Mouse (Mus musculus) ovary, adult 2 months (tissue): ENCODE measurements around the gene Spint2. TPM values are rescaled to one million over a fixed set of nuclear protein-coding genes. Genes with fewer than 3 reads are reported as not detected.

Experiments
- polyA plus RNA-seq: library from polyadenylated mRNA; depleted of rRNA; stranded (reverse); fragments of >200 nt; gene quantifications from 2 replicates; pipeline ENCODE4 v1.2.3, GENCODE M21; 2012; rRNA removed

Spint2 gene
- 302 and 356 TPM in 2 replicates for polyA plus RNA-seq

DNA sequence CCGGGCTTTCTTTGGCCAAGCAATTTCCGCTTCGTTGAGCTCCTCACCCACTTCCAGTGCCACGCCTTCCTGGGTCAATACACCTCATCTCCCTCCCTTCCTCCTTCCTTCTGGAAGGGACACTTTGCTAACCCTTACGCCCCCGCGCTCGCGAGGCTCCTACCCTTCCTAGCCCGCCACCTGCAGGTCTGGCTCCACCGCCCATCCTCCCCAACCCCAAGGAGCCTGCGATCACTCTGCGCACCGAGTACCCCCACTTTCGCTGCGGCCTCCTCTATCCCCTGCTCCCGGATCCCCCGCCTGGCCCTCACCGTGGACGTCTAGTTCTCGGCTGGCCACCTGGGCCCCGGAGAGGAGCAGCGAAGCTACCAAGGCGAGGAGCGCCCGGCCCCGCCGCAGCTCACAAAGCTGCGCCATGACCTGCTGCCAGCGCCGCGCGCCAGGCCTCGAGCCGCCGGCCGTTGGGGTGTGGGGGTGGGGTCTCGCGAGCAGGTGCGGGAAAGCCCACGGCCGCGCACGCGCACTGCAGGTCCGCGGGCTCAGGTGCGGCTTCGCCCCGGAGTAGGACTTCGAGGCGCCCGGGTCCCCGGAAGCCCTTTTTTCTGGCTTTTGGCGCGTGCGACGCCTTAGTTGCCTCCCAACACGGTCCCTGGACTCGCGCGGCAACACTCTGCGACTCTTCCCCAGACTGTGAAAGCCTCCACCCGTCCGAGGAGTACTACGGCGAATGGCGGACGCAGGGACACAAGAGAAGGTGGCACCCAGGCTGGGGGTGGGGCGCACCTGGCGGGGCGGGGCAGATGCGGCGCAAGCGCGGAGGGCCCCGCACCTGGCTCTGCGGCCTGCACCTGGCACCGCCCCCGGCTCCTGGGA is at the start of gene Spint2:
Gene Spint2, minus strand, starts transcription at position 712 of the 873 bp plus-strand sequence.

DNA sequence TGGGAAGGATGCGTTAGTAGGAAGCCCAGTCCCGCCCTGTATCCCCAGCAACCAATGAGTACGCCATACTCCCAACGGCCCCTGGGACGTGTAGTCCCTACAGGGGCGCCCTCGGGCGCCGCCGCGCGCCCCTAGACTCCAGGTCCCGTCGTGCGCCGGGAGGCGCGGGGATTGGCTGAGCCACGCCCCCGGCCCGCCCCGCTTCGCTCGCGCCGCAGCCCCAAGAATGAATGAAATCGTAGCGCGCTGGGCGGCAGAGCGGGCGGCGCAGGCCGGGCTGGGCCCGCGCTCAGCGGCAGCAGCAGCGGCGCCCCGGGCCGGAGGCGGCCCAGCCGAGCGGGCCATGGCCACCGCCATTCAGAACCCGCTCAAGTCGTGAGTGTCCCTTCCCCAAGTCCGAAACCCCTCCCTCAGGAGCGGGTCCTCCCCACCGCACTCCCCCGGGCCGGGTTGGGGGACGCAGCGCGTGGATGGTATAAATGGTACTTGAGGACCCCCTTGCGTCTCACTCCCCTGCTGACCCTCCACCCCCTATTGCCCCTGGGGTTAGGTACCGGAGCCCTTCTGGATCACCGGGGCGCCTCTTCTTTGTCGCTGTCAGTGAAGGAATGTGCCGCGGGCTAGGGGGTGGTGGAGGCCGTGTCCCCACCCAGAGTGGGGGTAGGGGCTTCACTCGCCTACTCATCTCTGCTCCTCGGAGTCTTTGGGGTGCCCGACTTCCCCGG is 22.2 kb upstream of the Spint2 start, which contains the start of gene Dpf1:
Gene Dpf1, plus strand, starts transcription at position 214 of the 725 bp plus-strand sequence.

DNA sequence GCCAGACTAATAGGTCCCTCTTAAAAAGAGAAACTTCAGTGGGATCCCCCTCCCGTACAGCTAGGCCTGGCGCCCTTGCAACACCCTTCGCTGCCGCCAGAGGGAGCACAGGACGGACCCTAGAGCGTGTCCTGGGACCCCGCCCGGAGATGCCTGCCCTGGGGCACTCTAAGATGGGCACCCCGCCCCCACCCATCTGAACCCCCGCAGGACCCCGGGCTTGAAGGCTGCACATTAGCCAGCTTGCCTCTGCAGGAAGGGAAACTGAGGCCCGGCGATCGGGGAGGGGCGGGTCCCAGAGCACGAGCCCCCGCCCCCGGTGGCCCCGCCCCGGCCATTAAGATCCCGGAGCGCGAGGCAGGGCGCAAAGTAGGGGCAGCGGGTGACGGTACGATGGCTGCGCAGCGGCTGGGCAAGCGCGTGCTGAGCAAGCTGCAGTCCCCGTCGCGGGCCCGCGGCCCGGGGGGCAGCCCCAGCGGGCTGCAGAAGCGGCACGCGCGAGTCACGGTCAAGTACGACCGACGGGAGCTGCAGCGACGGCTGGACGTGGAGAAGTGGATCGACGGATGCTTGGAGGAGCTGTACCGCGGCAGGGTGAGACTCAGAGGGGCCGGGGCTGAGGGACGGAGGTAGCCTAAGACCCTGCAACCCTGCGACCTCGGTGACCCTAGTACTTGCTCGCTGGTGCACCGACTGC is 7.4 kb upstream of the Spint2 start, which contains the start of gene Ppp1r14a:
Gene Ppp1r14a, plus strand, starts transcription at position 367 of the 697 bp plus-strand sequence.

DNA sequence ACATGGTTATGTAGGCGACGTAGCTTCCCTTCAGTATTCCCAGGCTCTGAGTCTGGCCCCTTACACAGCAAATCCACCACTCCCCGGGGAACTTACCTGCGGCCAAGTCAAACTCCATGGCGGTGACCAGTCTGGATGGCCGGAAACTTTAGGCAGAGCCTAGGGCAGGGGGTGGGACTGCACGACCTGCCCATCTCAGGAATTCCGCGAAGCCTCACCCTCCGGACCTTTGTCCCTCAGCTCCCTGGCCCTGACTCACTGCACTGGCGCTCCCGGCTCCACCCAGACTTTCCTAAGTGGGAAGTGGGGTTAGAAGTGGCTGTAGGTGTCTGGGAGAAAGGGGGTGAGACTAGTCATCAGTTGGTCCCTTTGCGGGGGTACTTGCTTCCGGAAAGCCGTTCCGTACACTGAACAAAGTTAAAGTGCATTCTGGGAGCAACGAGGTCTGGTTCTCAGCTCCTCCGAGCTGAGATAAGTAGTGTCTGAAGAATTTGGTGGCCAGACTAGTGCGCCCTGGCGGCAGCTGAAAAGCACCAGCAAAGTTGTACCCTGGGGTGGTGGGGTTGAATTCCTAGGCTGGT is 33.4 kb downstream of the Spint2 start, which contains the start of gene 2200002D01Rik:
Gene 2200002D01Rik, minus strand, starts transcription at position 206 of the 581 bp plus-strand sequence.

DNA sequence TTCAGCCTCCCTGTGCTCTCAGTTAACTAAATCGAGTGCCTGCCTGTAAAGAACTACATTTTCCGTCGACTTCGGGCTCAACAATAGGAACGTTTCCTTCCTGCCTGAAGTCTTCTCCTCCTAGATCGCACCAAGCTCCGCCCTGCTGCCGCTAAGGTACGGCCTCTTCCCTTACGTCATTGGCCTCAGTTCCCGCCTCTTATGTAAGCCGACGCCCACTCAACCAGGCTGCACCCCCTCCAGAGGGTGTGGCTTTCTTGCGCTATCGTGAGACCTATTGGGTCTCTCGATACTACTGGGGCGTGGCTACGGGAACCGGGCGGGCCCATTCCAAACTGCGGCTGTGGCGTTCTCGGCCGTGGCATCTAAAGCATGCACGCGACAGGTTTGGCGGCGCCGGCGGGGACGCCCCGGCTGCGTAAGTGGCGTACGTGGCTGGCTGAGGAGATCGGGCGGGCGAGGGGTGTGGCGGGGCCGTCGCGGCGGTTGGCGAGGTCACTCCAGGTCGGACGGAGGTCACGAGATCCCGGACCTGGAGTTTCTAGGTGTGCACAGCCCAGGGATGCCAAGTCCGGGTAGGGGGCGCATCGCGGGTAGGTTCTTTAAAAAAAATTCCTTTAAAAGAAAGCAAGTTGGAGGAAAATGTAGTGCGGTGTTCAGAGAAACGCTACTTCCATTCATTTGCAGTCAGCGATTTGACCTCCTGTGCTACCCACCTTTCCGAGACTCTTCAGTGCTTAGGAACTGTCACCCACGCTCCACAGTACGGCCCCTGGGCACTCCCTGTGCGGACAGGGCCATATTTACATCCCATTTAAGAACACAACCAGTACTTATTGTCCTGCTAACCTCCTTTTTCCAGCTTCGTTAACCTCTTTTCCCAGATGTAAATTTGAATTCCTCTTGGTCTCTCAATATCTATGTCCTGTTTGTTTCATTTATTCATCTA is 43.4 kb downstream of the Spint2 start, which contains the start of gene Yif1b:
Gene Yif1b, plus strand, starts transcription at position 311 of the 949 bp plus-strand sequence.

DNA sequence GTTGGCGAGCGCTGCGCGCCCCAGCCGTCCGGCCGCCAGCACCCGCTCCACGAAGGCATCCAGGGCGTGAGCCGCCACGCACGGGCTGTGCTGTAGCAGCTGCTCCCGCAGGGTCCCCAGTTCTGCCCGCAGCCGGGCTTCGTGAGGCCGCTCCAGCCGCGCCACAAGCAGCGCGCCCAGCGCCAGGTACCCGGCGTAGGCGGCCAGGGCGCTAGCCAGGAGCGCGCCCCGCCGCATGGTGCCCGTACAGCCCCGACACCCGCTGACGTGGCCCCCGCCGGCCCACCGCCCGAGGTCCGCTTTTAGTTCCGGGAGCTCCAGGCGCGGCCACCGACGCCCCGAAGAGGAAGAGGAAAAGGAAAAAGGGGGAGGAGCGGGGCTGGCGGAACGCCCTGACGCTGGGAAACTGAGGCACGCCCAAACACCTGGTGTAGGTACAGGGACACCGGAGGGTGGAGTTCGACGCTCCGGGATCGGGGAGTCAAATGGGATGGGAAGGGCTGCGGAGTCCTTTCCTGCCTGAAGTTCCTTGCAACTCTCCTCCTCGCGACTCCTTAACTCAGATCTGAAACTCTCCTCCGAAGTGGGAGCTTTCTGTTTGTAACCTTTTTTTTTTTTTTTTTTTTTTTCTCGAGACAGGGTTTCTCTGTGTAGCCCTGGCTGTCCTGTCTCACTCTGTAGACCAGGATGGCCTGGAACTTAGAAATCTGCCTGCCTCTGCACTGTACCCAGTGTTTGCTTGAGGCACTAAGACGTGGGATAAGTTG is 49.3 kb downstream of the Spint2 start, which contains the start of gene Kcnk6:
Gene Kcnk6, minus strand, starts transcription at position 269 of the 767 bp plus-strand sequence.

DNA sequence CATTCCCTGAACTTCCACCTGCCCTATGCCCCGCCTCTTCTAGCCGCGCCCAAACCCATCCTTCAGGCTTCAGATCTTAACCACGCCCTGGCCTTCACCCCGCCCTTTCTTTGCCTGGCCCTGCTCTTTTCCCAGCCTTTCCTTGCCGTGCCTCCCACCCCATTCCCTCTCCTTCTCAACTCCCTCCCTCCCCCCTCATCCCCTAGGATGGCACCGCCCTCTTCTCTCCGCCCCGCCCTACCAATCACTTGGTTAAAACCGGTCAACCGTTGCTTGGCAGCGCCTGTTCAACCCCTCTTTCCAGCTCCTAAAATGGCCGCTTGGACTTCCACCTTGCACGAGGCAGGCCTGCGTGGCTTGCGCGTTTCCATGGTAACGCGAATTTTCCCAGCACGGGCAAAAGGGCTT is 68.0 kb downstream of the Spint2 start, which contains the start of gene Catsperg1:
Gene Catsperg1, minus strand, starts transcription at position 361 of the 408 bp plus-strand sequence.

Other genes starting within 250 kb of the Spint2 start
- gene Ryr1, start 156.7 kb downstream of the Spint2 start, polyA plus RNA-seq: 1.9 and 2.0 TPM in 2 replicates
- 18.4 and 21.5 TPM in 2 replicates for gene Rasgrp4, start 147.1 kb downstream of the Spint2 start, polyA plus RNA-seq
- 43.0 and 44.4 TPM in 2 replicates for gene Fam98c, start 125.7 kb downstream of the Spint2 start, polyA plus RNA-seq
- gene Ggn, start 111.7 kb downstream of the Spint2 start, polyA plus RNA-seq: 2.7 and 3.8 TPM in 2 replicates
- 12.1 and 12.7 TPM in 2 replicates for gene Spred3, start 111.5 kb downstream of the Spint2 start, polyA plus RNA-seq
- 139 and 159 TPM in 2 replicates for gene Psmd8, start 101.2 kb downstream of the Spint2 start, polyA plus RNA-seq
- 2.4 and 3.1 TPM in 2 replicates for gene Catsperg1, start 67.9 kb downstream of the Spint2 start, polyA plus RNA-seq
- 17.3 and 20.1 TPM in 2 replicates for gene Kcnk6, start 49.4 kb downstream of the Spint2 start, polyA plus RNA-seq
- gene Yif1b, start 43.6 kb downstream of the Spint2 start, polyA plus RNA-seq: 227 and 239 TPM in 2 replicates
- gene 2200002D01Rik, start 33.4 kb downstream of the Spint2 start, polyA plus RNA-seq: 6.2 and 6.4 TPM in 2 replicates
- 163 and 175 TPM in 2 replicates for gene Ppp1r14a, start 7.4 kb upstream of the Spint2 start, polyA plus RNA-seq
- 7.4 and 12.3 TPM in 2 replicates for gene Dpf1, start 22.0 kb upstream of the Spint2 start, polyA plus RNA-seq
- gene Sipa1l3, start 236.7 kb upstream of the Spint2 start, polyA plus RNA-seq: 87.8 and 115 TPM in 2 replicates